Mouse (Mus musculus): ENCODE measurements around the gene Cacna2d1.

DNA sequence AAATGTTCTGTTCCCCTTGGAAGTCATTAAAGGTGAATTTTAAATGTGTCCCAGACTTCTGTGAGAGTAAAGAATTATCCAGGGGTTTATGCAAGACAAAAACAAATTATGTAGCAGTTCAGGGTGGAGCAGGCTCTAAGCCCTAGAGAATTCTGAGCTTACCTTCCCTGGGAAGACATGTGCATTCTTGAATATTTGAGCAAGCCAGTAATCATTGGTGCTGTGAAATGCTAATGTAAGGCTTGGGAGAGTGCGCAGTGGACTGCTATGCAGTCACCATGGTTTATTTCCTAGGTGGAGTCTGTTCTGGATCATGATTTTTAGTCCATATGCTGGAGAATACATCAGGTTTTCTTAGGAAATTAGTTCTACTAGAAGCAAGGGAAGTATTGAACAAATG, 167.3 kb downstream of the Cacna2d1 start:
- no peak for TF ChIP-seq CTCF (IDR thresholded peaks at IDR 0.05; ENCODE audit: low read depth, low read length)
- no peak for TF ChIP-seq GATA1 (IDR thresholded peaks at IDR 0.05; ENCODE audit: borderline replicate concordance, low read length)
